Mouse (Mus musculus) heart, postnatal 0 days (tissue): ENCODE measurements at regions not wholly inside any gene's neighbourhood (a gene's known extent, or its start where the extent isn't known, plus 50 kb on each side); places are given as distances from the start of the nearest gene placed in this dataset.

Experiments
- CTCF ChIP-seq: IDR thresholded peaks from 2 replicates; pipeline ENCODE4 v1.5.1; 2016; ENCODE audit warnings: antibody characterized with exemption, control low read depth, low read depth
- EP300 ChIP-seq: IDR thresholded peaks from 2 replicates; pipeline ENCODE4 v1.6.1; 2016; ENCODE audit warnings: antibody characterized with exemption, low read depth

- TF ChIP-seq CTCF (no peak), EP300 (no peak)
These were observed 74.0 kb downstream of the Nxf2 start for GRCm38 (mm10) chrX:134890583-134890982.
